Mouse (Mus musculus): ENCODE results near the gene Mapk9. TPM values are rescaled to one million over a fixed set of nuclear protein-coding genes. Genes with fewer than 3 reads are reported as not detected.

Mapk9 gene
- total RNA-seq, 2 experiments from 2014 or later: 205 to 219 TPM

DNA sequence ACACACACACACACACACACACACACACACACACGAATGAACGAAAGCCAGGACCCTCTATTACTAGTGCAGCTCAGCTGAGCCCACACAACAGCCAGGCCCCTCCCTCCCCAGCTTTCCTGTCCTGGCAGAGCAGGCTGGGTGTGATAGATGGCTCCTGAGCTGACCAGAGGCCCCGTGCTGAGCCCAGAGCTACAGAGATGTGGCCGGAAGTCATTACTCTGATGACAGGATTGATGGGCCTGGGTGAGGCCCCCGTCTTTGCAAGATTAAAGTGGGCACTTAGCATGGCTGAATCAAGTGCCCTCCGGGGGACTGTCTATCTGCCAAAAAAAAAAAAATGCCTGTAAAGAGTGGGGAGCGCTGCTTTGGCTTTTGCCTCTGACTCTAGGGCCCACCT is 85.3 kb downstream of the Mapk9 start:
- no peak for DNase-seq (ENCODE audit: low spot score in 2 of 2)
- intact Hi-C loops (cut with DNase I): no loop called here

- intact Hi-C loops (cut with DNase I): no loop called here
- no peak for DNase-seq (ENCODE audit: low spot score in 2 of 2)
Measured at GRCm38 (mm10) chr11:49933811-49934210, 87.3 kb downstream of the Mapk9 start.

GRCm38 (mm10) chr11:49934322-49934721 is 87.8 kb downstream of the Mapk9 start:
- DNase-seq (ENCODE audit: low spot score in 2 of 2): peak in 1 of 2 experiments; percentile 80
- intact Hi-C loops (cut with DNase I): no loop called here

Small RNAs within 50 kb of the gene (microRNA-seq; reads per million reads assigned to microRNA genes)
- gene Gm23492: 0 reads per million in 2 experiments

Other genes with a start within 250 kb of the Mapk9 start
- 1 to 10 TPM; 3.2 to 3.6 TPM for gene Flt4, start 237.5 kb upstream of the Mapk9 start, total RNA-seq (2021)
- gene Scgb3a1, start 183.1 kb upstream of the Mapk9 start, total RNA-seq (2021): not detected
- 10 to 100 TPM; 42.6 to 45.2 TPM for gene Cnot6, start 134.0 kb upstream of the Mapk9 start, total RNA-seq (2021)
- 1 to 10 TPM; 7.9 to 9.3 TPM for gene Gfpt2, start 52.6 kb upstream of the Mapk9 start, total RNA-seq (2021)
- 10 to 100 TPM; 27.0 to 32.1 TPM for gene Rasgef1c, start 55.1 kb downstream of the Mapk9 start, total RNA-seq (2021)
- gene Rnf130, start 178.6 kb downstream of the Mapk9 start, total RNA-seq (2021): 100 to 1,000 TPM in 1 of 2 experiments, 10 to 100 TPM in 1; 95.7 to 106 TPM